Mouse (Mus musculus) liver, postnatal 0 days (tissue): Measurements from ENCODE around the gene Fam240a.

ENCODE experiments used
- CTCF ChIP-seq: sonication (generic); IDR thresholded peaks from 2 replicates; pipeline ENCODE4 v1.5.1; 2016; ENCODE audit warnings: antibody characterized with exemption, low read depth
- EP300 ChIP-seq: IDR thresholded peaks from 2 replicates; pipeline ENCODE4 v1.6.1; 2016; ENCODE audit warnings: antibody characterized with exemption, low read depth, mild to moderate bottlenecking

DNA sequence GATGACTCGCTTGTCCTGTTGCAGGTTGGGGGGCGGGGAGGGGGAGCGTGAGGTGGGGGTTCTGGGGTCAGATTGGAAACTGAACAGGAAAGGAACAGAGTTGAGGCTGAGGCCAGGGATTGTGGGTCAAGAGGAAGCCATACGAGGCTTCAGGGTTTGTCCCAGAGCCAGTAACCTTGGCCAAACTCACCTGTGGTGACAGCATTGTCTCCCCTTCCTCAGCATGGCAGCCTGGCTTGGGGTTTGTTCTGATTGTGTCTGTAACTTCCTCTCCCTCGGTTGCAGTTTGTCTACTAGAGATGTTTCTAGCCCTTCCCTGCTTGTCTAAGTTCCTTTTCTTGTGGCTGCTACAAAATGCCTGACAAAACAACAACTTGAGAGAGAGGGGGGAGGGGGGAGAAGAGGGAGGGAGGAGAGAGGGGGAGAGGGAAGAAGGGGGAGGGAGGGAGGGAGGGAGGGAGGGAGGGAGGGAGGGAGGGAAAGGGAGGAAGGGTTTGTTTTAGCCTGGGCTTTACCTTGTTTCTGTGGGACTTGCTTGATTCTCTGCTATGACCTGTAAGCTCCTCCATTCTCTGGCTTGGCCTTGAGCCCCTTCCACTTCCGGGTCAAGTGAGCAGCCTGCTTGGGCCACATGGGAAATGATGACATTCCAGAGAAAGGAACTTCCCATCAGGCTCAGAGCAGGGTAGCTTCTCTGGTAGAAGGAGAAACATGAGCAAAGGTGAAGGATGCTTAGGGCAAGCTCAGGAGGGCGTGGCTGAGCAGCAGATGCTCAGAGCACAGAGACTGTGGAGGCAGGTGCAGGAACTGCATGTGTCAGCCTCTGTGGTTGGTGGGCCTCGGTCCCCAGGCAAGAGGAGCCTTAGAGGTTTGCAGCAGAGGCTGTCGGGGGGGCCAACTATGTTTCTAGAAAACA, 29.0 kb downstream of the Fam240a start:
- TF ChIP-seq CTCF (no peak), EP300 (no peak)
